Mouse (Mus musculus) forebrain, embryonic 15.5 days (tissue): ENCODE data around the gene Hist1h3a. TPM values are rescaled to one million over a fixed set of nuclear protein-coding genes. Genes with fewer than 3 reads are reported as not detected.
"Not testable (repeated sequence)": the region's sequence is repeated elsewhere in the genome, so short reads cannot be mapped to it uniquely, and the experiment has no call there.

Experiments
- ATAC-seq: fragments of 200-750 bp; cut with Nextera tagmentation; replicated peaks from 2 replicates; pipeline ENCODE4 v1.8.0; 2017; ENCODE audit warnings: mild to moderate bottlenecking, moderate TSS enrichment, moderate library complexity
- H3K27ac ChIP-seq: fragments of 300-500 bp; sonication (generic); replicated peaks from 2 replicates; pipeline ENCODE4 v1.5.1; 2015; ENCODE audit warnings: mild to moderate bottlenecking, inconsistent platforms
- H3K27me3 ChIP-seq: fragments of 300-500 bp; sonication (generic); 2 replicates; pipeline ENCODE4 v1.6.1; 2015; ENCODE audit warnings: inconsistent platforms
- H3K36me3 ChIP-seq: fragments of 300-500 bp; sonication (generic); 2 replicates; pipeline ENCODE4 v1.6.1; 2015; ENCODE audit warnings: mild to moderate bottlenecking, inconsistent platforms
- H3K4me1 ChIP-seq: fragments of 300-500 bp; sonication (generic); 2 replicates; pipeline ENCODE4 v1.6.1; 2015; ENCODE audit warnings: inconsistent platforms
- H3K4me2 ChIP-seq: fragments of 300-500 bp; sonication (generic); replicated peaks from 2 replicates; pipeline ENCODE4 v1.6.1; 2015; ENCODE audit warnings: mild to moderate bottlenecking, inconsistent platforms
- H3K4me3 ChIP-seq: fragments of 300-500 bp; sonication (generic); 2 replicates; pipeline ENCODE4 v1.5.1; 2015; ENCODE audit warnings: mild to moderate bottlenecking, inconsistent platforms
- H3K9ac ChIP-seq: fragments of 300-500 bp; sonication (generic); replicated peaks from 2 replicates; pipeline ENCODE4 v1.6.1; 2015; ENCODE audit warnings: mild to moderate bottlenecking, inconsistent platforms
- H3K9me3 ChIP-seq: fragments of 300-500 bp; sonication (generic); 2 replicates; pipeline ENCODE4 v1.6.1; 2016; ENCODE audit warnings: inconsistent platforms
- WGBS: fragments of 180-500 bp; shearing (Covaris S2); methylation state at CpG from one replicate; pipeline ENCODE4 v1.1.7; 2015; ENCODE audit warnings: mixed read lengths; 5-methylcytosine and 5-hydroxymethylcytosine counted together
- polyA plus RNA-seq: library from polyadenylated mRNA; unstranded; fragments of >200 nt; fragmentation: Nextera tagmentation; extraction: Ambion mirVana; gene quantifications from 2 replicates; pipeline ENCODE4 v1.2.1, GENCODE M21; 2015

The Hist1h3a gene
- polyA plus RNA-seq, 1 experiment from 2014 or later, result 2.7 TPM

- H3K36me3 ChIP-seq, H3K27me3 ChIP-seq, H3K9me3 ChIP-seq: not testable (repeated sequence)
- Histone ChIP-seq H3K4me2 (peak within 1 kb of the TSS; percentile 80), H3K4me1 (peaks cover 30% of the 10 kb centered on the region), H3K9ac (peak within 1 kb of the TSS; percentile 60), H3K4me3 (peak within 1 kb of the TSS; percentile 51), H3K27ac (peak within 1 kb of the TSS; percentile 99)
- ATAC-seq, result peak; percentile 95
- WGBS, result under 1% methylated on average over 42 of the region's 58 CpGs
Measured at GRCm38 (mm10) chr13:23746201-23747080, 15.7 kb downstream of the Hist1h3a start, which contains the start of gene Hist1h2bb. Hist1h2bb (plus strand) TSS chr13:23746734.

GRCm38 (mm10) chr13:23745381-23746161, 16.6 kb downstream of the Hist1h3a start, which contains the start of gene Hist1h3c:
Hist1h3c (minus strand) TSS chr13:23745602.
- no peaks in the 10 kb centered on the region for H3K36me3 ChIP-seq
- H3K4me2 ChIP-seq, result peak within 1 kb of the TSS; percentile 80
- H3K4me3 ChIP-seq, result peak within 1 kb of the TSS; percentile 51
- peak; percentile 76 for ATAC-seq
- 1% methylated on average over 28 of the region's 28 CpGs for WGBS
- peaks cover 33% of the 10 kb centered on the region for H3K4me1 ChIP-seq
- peak within 1 kb of the TSS; percentile 99 for H3K27ac ChIP-seq
- H3K27me3 ChIP-seq, result no peaks in the 10 kb centered on the region
- peak within 1 kb of the TSS; percentile 60 for H3K9ac ChIP-seq
- no peaks in the 10 kb centered on the region for H3K9me3 ChIP-seq

GRCm38 (mm10) chr13:23744421-23745380, 17.5 kb downstream of the Hist1h3a start:
- ATAC-seq, result no peak
- Histone ChIP-seq H3K9me3 (no peaks in the 10 kb centered on the region), H3K36me3 (no peaks in the 10 kb centered on the region), H3K27me3 (no peaks in the 10 kb centered on the region), H3K4me1 (peaks cover 39% of the 10 kb centered on the region), H3K9ac (0 out of 2 replicates have a peak overlapping the region, but pooled peaks have one; percentile 24), H3K27ac (peak overlapping the region; percentile 67), H3K4me2 (peak overlapping the region; percentile 80), H3K4me3 (peak overlapping the region; percentile 51)
- 2% methylated on average over 17 of the region's 36 CpGs for WGBS

- H3K36me3 ChIP-seq, result no peaks in the 10 kb centered on the region
- ATAC-seq, result no peak
- peaks cover 44% of the 10 kb centered on the region for H3K4me1 ChIP-seq
- H3K9me3 ChIP-seq, result no peaks in the 10 kb centered on the region
- H3K9ac ChIP-seq, result no peak overlapping the region
- WGBS, result 30% methylated on average over 4 of the region's 4 CpGs
- peak overlapping the region; percentile 80 for H3K4me2 ChIP-seq
- peak overlapping the region; percentile 51; the same call in 1 of the 2 replicates for H3K4me3 ChIP-seq
- no peaks in the 10 kb centered on the region for H3K27me3 ChIP-seq
- peak overlapping the region; percentile 67; the same call in 1 of the 2 replicates for H3K27ac ChIP-seq
Measured at GRCm38 (mm10) chr13:23743963-23744362, 18.2 kb downstream of the Hist1h3a start.

DNA sequence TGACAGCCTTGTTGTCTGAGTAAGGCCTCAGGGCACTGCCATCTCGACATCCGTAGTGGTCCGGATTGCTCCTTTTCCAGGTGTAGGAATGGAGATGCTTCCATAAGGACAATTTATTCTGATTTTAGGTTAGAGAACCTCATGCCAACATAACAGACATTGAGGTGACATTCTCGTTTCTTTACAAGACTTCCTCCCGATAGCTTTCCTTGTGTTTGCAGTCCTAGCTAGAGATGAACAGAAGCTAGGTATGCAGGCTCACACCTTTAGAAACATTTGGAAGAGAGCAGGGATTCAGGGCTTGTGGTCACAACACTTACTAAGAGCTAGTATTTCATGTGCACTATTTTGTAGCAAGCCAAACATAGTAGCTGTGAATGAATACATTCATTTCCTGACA, 19.0 kb downstream of the Hist1h3a start:
- ATAC-seq, result no peak
- no peak overlapping the region for H3K27ac ChIP-seq
- 86% methylated on average over 5 of the region's 5 CpGs for WGBS
- no peak overlapping the region for H3K4me2 ChIP-seq
- H3K27me3 ChIP-seq, result no peaks in the 10 kb centered on the region
- H3K4me3 ChIP-seq, result no peak overlapping the region
- no peaks in the 10 kb centered on the region for H3K36me3 ChIP-seq
- no peak overlapping the region for H3K9ac ChIP-seq
- no peaks in the 10 kb centered on the region for H3K9me3 ChIP-seq
- peaks cover 41% of the 10 kb centered on the region for H3K4me1 ChIP-seq

DNA sequence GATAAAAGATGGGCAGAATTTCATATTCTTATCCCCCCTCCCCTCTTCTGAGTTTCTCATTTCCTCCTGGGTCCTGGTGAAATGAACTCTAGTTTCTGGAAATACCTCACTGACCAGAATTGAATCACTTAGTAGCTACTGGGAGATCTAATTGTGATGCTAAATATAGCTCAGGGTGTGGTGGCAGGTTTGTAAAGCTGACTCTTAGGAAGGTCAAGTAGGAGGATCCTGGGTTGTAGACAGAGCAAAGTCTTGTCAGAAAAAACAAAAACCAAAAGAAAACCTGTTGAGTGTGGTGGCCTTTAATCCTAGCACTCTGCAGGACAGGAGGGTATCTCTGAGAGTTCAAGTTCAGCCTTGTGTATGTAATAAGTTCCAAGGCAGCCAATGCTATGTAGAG, 20.2 kb downstream of the Hist1h3a start:
- H3K36me3 ChIP-seq, result no peaks in the 10 kb centered on the region
- no peaks in the 10 kb centered on the region for H3K27me3 ChIP-seq
- no peak overlapping the region for H3K4me2 ChIP-seq
- no peak overlapping the region for H3K4me3 ChIP-seq
- H3K4me1 ChIP-seq, result peaks cover 34% of the 10 kb centered on the region
- no peak overlapping the region for H3K9ac ChIP-seq
- ATAC-seq, result no peak
- no peak overlapping the region for H3K27ac ChIP-seq
- no peaks in the 10 kb centered on the region for H3K9me3 ChIP-seq

- WGBS, result 67% methylated on average over 5 of the region's 5 CpGs
- no peak overlapping the region for H3K4me2 ChIP-seq
Measured at GRCm38 (mm10) chr13:23740910-23741309, 21.3 kb downstream of the Hist1h3a start.

DNA sequence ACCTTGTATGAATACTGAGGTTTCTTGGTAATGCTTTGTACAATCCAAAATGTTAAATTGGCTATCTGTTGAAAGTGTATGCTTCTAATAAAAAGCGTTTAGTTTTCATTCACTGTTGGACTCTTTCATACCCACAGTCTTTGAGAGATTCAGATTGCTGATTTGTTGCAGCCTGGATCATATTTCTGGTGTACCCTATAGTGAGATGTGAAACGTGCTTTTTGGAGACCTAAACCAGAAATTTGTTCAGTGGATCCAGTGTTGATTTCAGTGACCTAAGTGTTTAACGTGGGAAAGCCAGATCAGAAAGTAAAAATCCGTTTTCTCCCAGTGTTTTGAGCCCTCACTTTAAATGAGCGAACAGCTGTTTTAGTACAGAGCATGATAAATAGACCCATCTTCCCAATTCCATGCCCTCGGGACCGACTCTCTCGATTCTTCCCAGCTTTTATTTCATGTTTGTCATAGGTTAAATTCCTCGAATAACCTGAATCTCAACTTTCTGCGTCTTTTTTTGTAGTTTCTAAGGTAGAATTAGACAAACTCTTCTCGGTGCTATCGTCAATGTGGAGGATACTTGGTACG, 21.8 kb downstream of the Hist1h3a start:
- Histone ChIP-seq H3K4me1 (peaks cover 30% of the 10 kb centered on the region), H3K36me3 (no peaks in the 10 kb centered on the region), H3K4me3 (peak overlapping the region; percentile 54), H3K27ac (peak overlapping the region; percentile 96), H3K4me2 (peak overlapping the region; percentile 100), H3K27me3 (no peaks in the 10 kb centered on the region), H3K9ac (peak overlapping the region; percentile 77), H3K9me3 (no peaks in the 10 kb centered on the region)
- 33% methylated on average over 13 of the region's 13 CpGs for WGBS
- ATAC-seq, result no peak

More at GRCm38 (mm10) chr13:23740910-23741309, 21.3 kb downstream of the Hist1h3a start:
- peaks cover 33% of the 10 kb centered on the region for H3K4me1 ChIP-seq
- no peaks in the 10 kb centered on the region for H3K9me3 ChIP-seq
- no peak overlapping the region for H3K27ac ChIP-seq
- no peaks in the 10 kb centered on the region for H3K27me3 ChIP-seq
- no peak for ATAC-seq
- no peak overlapping the region for H3K9ac ChIP-seq
- H3K36me3 ChIP-seq, result no peaks in the 10 kb centered on the region
- no peak overlapping the region for H3K4me3 ChIP-seq

DNA sequence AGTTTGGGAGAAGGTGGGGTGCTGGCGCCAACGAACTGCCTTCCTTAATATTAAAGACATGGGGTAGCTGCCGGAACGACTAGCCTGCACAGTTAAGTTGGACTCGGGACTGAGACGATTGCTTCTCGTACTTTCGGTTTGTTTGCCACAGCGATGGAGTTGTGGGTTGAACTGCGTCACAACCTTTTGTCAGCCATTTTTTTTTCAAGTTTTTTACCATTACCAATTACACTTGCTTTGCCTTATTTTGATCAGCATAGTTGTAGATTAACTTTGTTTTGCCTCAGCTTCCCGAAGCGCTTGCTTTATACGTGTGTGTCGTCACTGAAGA, 22.3 kb downstream of the Hist1h3a start:
- peak overlapping the region; percentile 54 for H3K4me3 ChIP-seq
- H3K9me3 ChIP-seq, result no peaks in the 10 kb centered on the region
- peak overlapping the region; percentile 100 for H3K4me2 ChIP-seq
- WGBS, result 1% methylated on average over 14 of the region's 14 CpGs
- H3K4me1 ChIP-seq, result peaks cover 30% of the 10 kb centered on the region
- peak overlapping the region; percentile 96 for H3K27ac ChIP-seq
- no peak for ATAC-seq
- peak overlapping the region; percentile 77 for H3K9ac ChIP-seq
- H3K36me3 ChIP-seq, result no peaks in the 10 kb centered on the region
- no peaks in the 10 kb centered on the region for H3K27me3 ChIP-seq

DNA sequence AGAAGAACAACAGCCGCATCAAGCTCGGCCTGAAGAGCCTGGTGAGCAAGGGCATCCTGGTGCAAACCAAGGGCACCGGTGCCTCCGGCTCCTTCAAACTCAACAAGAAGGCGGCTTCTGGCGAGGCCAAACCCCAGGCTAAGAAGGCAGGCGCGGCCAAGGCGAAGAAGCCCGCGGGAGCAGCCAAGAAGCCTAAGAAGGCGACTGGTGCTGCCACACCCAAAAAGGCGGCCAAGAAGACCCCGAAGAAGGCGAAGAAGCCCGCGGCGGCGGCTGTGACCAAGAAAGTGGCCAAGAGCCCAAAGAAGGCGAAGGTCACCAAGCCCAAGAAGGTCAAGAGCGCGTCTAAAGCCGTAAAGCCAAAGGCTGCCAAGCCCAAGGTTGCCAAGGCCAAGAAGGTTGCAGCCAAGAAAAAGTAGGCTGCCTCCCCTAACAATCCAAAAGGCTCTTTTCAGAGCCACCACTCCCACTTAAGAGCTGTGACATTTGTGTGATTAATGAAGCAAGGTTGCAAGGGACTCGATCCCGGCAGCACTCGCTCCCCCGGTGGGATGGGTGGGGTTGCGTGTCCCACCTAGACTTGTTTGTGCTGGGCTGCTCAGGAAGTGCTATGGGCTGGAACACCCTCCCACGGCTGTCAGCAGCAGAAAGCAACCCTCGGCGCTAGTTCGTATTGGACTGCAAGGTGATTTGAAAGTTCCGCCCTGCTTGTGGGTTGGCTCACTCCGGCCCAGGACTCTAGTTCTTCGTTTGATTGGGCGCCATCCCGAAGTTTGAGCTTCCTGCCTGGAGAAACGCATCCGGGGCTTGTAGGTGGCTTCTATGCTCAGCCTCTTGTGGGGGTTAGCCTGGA, 22.9 kb downstream of the Hist1h3a start:
- H3K27ac ChIP-seq, result peak overlapping the region; percentile 96
- ATAC-seq, result peak; percentile 92
- H3K27me3 ChIP-seq, result no peaks in the 10 kb centered on the region
- H3K9ac ChIP-seq, result peak overlapping the region; percentile 77
- under 1% methylated on average over 39 of the region's 39 CpGs for WGBS
- H3K4me1 ChIP-seq, result peaks cover 25% of the 10 kb centered on the region
- H3K9me3 ChIP-seq, result no peaks in the 10 kb centered on the region
- peak overlapping the region; percentile 54 for H3K4me3 ChIP-seq
- peak overlapping the region; percentile 100 for H3K4me2 ChIP-seq
- no peaks in the 10 kb centered on the region for H3K36me3 ChIP-seq
